Mouse (Mus musculus): Measurements from ENCODE around the gene H3f3b.

The H3f3b gene

GRCm38 (mm10) chr11:116012262-116012947, 15.4 kb downstream of the H3f3b start, which contains the start of gene Galk1:
Gene Galk1 (minus strand): TSS chr11:116012719.
- Histone ChIP-seq H3K4me3 (replicated peaks; ENCODE audit: low read length) (peak within 1 kb of the TSS; percentile 92), H3K27me3 (ENCODE audit: insufficient read depth, low read length) (peaks cover 5% of the 10 kb centered on the region), H3K4me1 (replicated peaks; ENCODE audit: low read depth, low read length) (peaks cover 54% of the 10 kb centered on the region), H3K9me3 (ENCODE audit: low read length) (no peaks in the 10 kb centered on the region), H3K36me3 (ENCODE audit: insufficient read depth, low read length) (peaks cover 37% of the 10 kb centered on the region)
- TF ChIP-seq NANOG (IDR thresholded peaks at IDR 0.05; ENCODE audit: borderline replicate concordance, low read length): no peak
- no peak for TF ChIP-seq CTCF (conservative IDR thresholded peaks at IDR 0.05; ENCODE audit: low read length)
- no peak for TF ChIP-seq POU5F1 (IDR thresholded peaks at IDR 0.05; ENCODE audit: borderline replicate concordance, low read length)

GRCm38 (mm10) chr11:116011529-116012261, 16.1 kb downstream of the H3f3b start:
- TF ChIP-seq POU5F1 (IDR thresholded peaks at IDR 0.05; ENCODE audit: borderline replicate concordance, low read length): no peak
- TF ChIP-seq CTCF (conservative IDR thresholded peaks at IDR 0.05; ENCODE audit: low read length): no peak
- TF ChIP-seq NANOG (IDR thresholded peaks at IDR 0.05; ENCODE audit: borderline replicate concordance, low read length): no peak
- Histone ChIP-seq H3K4me3 (replicated peaks; ENCODE audit: low read length) (peak overlapping the region; percentile 92), H3K4me1 (replicated peaks; ENCODE audit: low read depth, low read length) (peaks cover 60% of the 10 kb centered on the region), H3K27me3 (ENCODE audit: insufficient read depth, low read length) (peaks cover 5% of the 10 kb centered on the region), H3K9me3 (ENCODE audit: low read length) (no peaks in the 10 kb centered on the region), H3K36me3 (ENCODE audit: insufficient read depth, low read length) (peaks cover 44% of the 10 kb centered on the region)

- no peaks in the 10 kb centered on the region for H3K9me3 ChIP-seq (ENCODE audit: low read length)
- TF ChIP-seq POU5F1 (IDR thresholded peaks at IDR 0.05; ENCODE audit: borderline replicate concordance, low read length): no peak
- TF ChIP-seq NANOG (IDR thresholded peaks at IDR 0.05; ENCODE audit: borderline replicate concordance, low read length): no peak
- TF ChIP-seq CTCF (conservative IDR thresholded peaks at IDR 0.05; ENCODE audit: low read length): no peak
- peaks cover 5% of the 10 kb centered on the region for H3K27me3 ChIP-seq (ENCODE audit: insufficient read depth, low read length)
Measured at GRCm38 (mm10) chr11:116010948-116011347, 16.8 kb downstream of the H3f3b start.

GRCm38 (mm10) chr11:116010146-116010545, 17.6 kb downstream of the H3f3b start:
- H3K36me3 ChIP-seq (ENCODE audit: insufficient read depth, low read length): peaks cover 56% of the 10 kb centered on the region
- TF ChIP-seq POU5F1 (IDR thresholded peaks at IDR 0.05; ENCODE audit: borderline replicate concordance, low read length): no peak
- no peak for TF ChIP-seq CTCF (conservative IDR thresholded peaks at IDR 0.05; ENCODE audit: low read length)
- no peak for TF ChIP-seq NANOG (IDR thresholded peaks at IDR 0.05; ENCODE audit: borderline replicate concordance, low read length)
- peaks cover 3% of the 10 kb centered on the region for H3K27me3 ChIP-seq (ENCODE audit: insufficient read depth, low read length)
- H3K4me3 ChIP-seq (replicated peaks; ENCODE audit: low read length): no peak overlapping the region
- H3K9me3 ChIP-seq (ENCODE audit: low read length): no peaks in the 10 kb centered on the region
- peaks cover 75% of the 10 kb centered on the region for H3K4me1 ChIP-seq (replicated peaks; ENCODE audit: low read depth, low read length)

More at GRCm38 (mm10) chr11:116010948-116011347, 16.8 kb downstream of the H3f3b start:
- peak overlapping the region; percentile 92 for H3K4me3 ChIP-seq (replicated peaks; ENCODE audit: low read length)
- H3K36me3 ChIP-seq (ENCODE audit: insufficient read depth, low read length): peaks cover 51% of the 10 kb centered on the region
- peaks cover 67% of the 10 kb centered on the region for H3K4me1 ChIP-seq (replicated peaks; ENCODE audit: low read depth, low read length)

GRCm38 (mm10) chr11:116009661-116010060, 18.1 kb downstream of the H3f3b start:
- Histone ChIP-seq H3K9me3 (ENCODE audit: low read length) (no peaks in the 10 kb centered on the region), H3K27me3 (ENCODE audit: insufficient read depth, low read length) (peaks cover 1% of the 10 kb centered on the region), H3K4me3 (replicated peaks; ENCODE audit: low read length) (no peak overlapping the region), H3K36me3 (ENCODE audit: insufficient read depth, low read length) (peaks cover 56% of the 10 kb centered on the region), H3K4me1 (replicated peaks; ENCODE audit: low read depth, low read length) (peaks cover 78% of the 10 kb centered on the region)
- TF ChIP-seq POU5F1 (IDR thresholded peaks at IDR 0.05; ENCODE audit: borderline replicate concordance, low read length) (no peak), CTCF (conservative IDR thresholded peaks at IDR 0.05; ENCODE audit: low read length) (no peak), NANOG (IDR thresholded peaks at IDR 0.05; ENCODE audit: borderline replicate concordance, low read length) (no peak)

GRCm38 (mm10) chr11:116008832-116009375, 18.9 kb downstream of the H3f3b start:
- Histone ChIP-seq H3K4me3 (replicated peaks; ENCODE audit: low read length) (no peak overlapping the region), H3K36me3 (ENCODE audit: insufficient read depth, low read length) (peaks cover 56% of the 10 kb centered on the region)
- TF ChIP-seq POU5F1 (IDR thresholded peaks at IDR 0.05; ENCODE audit: borderline replicate concordance, low read length) (no peak), CTCF (conservative IDR thresholded peaks at IDR 0.05; ENCODE audit: low read length) (no peak), NANOG (IDR thresholded peaks at IDR 0.05; ENCODE audit: borderline replicate concordance, low read length) (no peak)

GRCm38 (mm10) chr11:116008411-116008810, 19.4 kb downstream of the H3f3b start:
- TF ChIP-seq POU5F1 (IDR thresholded peaks at IDR 0.05; ENCODE audit: borderline replicate concordance, low read length) (no peak), NANOG (IDR thresholded peaks at IDR 0.05; ENCODE audit: borderline replicate concordance, low read length) (no peak), CTCF (conservative IDR thresholded peaks at IDR 0.05; ENCODE audit: low read length) (no peak)
- peaks cover 56% of the 10 kb centered on the region for H3K36me3 ChIP-seq (ENCODE audit: insufficient read depth, low read length)
- peaks cover 90% of the 10 kb centered on the region for H3K4me1 ChIP-seq (replicated peaks; ENCODE audit: low read depth, low read length)
- H3K27me3 ChIP-seq (ENCODE audit: insufficient read depth, low read length): peaks cover 7% of the 10 kb centered on the region
- no peak overlapping the region for H3K4me3 ChIP-seq (replicated peaks; ENCODE audit: low read length)
- no peaks in the 10 kb centered on the region for H3K9me3 ChIP-seq (ENCODE audit: low read length)

More at GRCm38 (mm10) chr11:116008832-116009375, 18.9 kb downstream of the H3f3b start:
- H3K4me1 ChIP-seq (replicated peaks; ENCODE audit: low read depth, low read length): peaks cover 86% of the 10 kb centered on the region
- H3K27me3 ChIP-seq (ENCODE audit: insufficient read depth, low read length): peaks cover 2% of the 10 kb centered on the region
- no peaks in the 10 kb centered on the region for H3K9me3 ChIP-seq (ENCODE audit: low read length)
